Mouse (Mus musculus): ENCODE measurements at regions not wholly inside any gene's neighbourhood (a gene's known extent, or its start where the extent isn't known, plus 50 kb on each side); places are given as distances from the start of the nearest gene placed in this dataset.

GRCm38 (mm10) chr3:39925436-39925835, 605.6 kb upstream of the Intu start:
- DNase-seq (ENCODE audit: low read depth, low spot score) = no peak

GRCm38 (mm10) chr3:39928421-39928820, 602.7 kb upstream of the Intu start:
- DNase-seq (ENCODE audit: low read depth, low spot score) = no peak

GRCm38 (mm10) chr3:39933372-39933771, 597.7 kb upstream of the Intu start:
- DNase-seq (ENCODE audit: low read depth, low spot score) = no peak

GRCm38 (mm10) chr3:39937719-39938278, 593.3 kb upstream of the Intu start:
- DNase-seq (ENCODE audit: low read depth, low spot score) = no peak

- no peak for DNase-seq (ENCODE audit: low read depth, low spot score)
These were observed 586.5 kb upstream of the Intu start for GRCm38 (mm10) chr3:39944581-39944980.

- DNase-seq (ENCODE audit: low read depth, low spot score) = no peak
These were observed 579.0 kb upstream of the Intu start for GRCm38 (mm10) chr3:39952103-39952502.

GRCm38 (mm10) chr3:39952556-39952955, 578.5 kb upstream of the Intu start:
- DNase-seq (ENCODE audit: low read depth, low spot score) = no peak

GRCm38 (mm10) chr3:39961836-39962640, 569.0 kb upstream of the Intu start:
- DNase-seq (ENCODE audit: low read depth, low spot score) = no peak

- no peak for DNase-seq (ENCODE audit: low read depth, low spot score)
These were observed 565.7 kb upstream of the Intu start for GRCm38 (mm10) chr3:39965431-39965830.

GRCm38 (mm10) chr3:39966390-39966789, 564.7 kb upstream of the Intu start:
- DNase-seq (ENCODE audit: low read depth, low spot score) = no peak

GRCm38 (mm10) chr3:39976937-39977336, 554.1 kb upstream of the Intu start:
- DNase-seq (ENCODE audit: low read depth, low spot score) = no peak

- peak; percentile 38 for DNase-seq (ENCODE audit: low read depth, low spot score)
These were observed 552.0 kb upstream of the Intu start for GRCm38 (mm10) chr3:39978916-39979679.

- no peak for DNase-seq (ENCODE audit: low read depth, low spot score)
These were observed 548.4 kb upstream of the Intu start for GRCm38 (mm10) chr3:39982656-39983055.

- no peak for DNase-seq (ENCODE audit: low read depth, low spot score)
These were observed 543.4 kb upstream of the Intu start for GRCm38 (mm10) chr3:39987710-39988109.

- peak; percentile 35 for DNase-seq (ENCODE audit: low read depth, low spot score)
These were observed 532.5 kb upstream of the Intu start for GRCm38 (mm10) chr3:39998628-39999027.

GRCm38 (mm10) chr3:39999846-40000245, 531.2 kb upstream of the Intu start:
- no peak for DNase-seq (ENCODE audit: low read depth, low spot score)

GRCm38 (mm10) chr3:40002838-40003237, 528.2 kb upstream of the Intu start:
- DNase-seq (ENCODE audit: low read depth, low spot score) = no peak

GRCm38 (mm10) chr3:40010051-40010450, 521.0 kb upstream of the Intu start:
- no peak for DNase-seq (ENCODE audit: low read depth, low spot score)

- no peak for DNase-seq (ENCODE audit: low read depth, low spot score)
These were observed 509.4 kb upstream of the Intu start for GRCm38 (mm10) chr3:40021682-40022081.

GRCm38 (mm10) chr3:40027713-40028112, 503.4 kb upstream of the Intu start:
- no peak for DNase-seq (ENCODE audit: low read depth, low spot score)

- DNase-seq (ENCODE audit: low read depth, low spot score) = no peak
These were observed 494.9 kb upstream of the Intu start for GRCm38 (mm10) chr3:40036177-40036576.

- no peak for DNase-seq (ENCODE audit: low read depth, low spot score)
These were observed 481.4 kb upstream of the Intu start for GRCm38 (mm10) chr3:40049721-40050120.

- DNase-seq (ENCODE audit: low read depth, low spot score) = no peak
These were observed 472.8 kb upstream of the Intu start for GRCm38 (mm10) chr3:40058281-40058680.
